Mouse (Mus musculus) gastrocnemius, postnatal 14 days (tissue): ENCODE measurements at regions not wholly inside any gene's neighbourhood (a gene's known extent, or its start where the extent isn't known, plus 50 kb on each side); places are given as distances from the start of the nearest gene placed in this dataset.
A peak's percentile ranks its signal among the peaks of the same experiment; 100 is the strongest.

Experiments
- DNase-seq: peaks from one replicate; pipeline ENCODE4 v3.0.0; 2021; ENCODE audit warnings: mixed read lengths
- intact Hi-C: fragments of 180-260 bp; cut with DNase I; formaldehyde crosslinking; loops from one replicate; pipeline ENCODE4 v1.15.1; 2025; ENCODE audit warnings: low total_unique reads

- no peak for DNase-seq
- intact Hi-C loops: no loop called here
Measured at GRCm38 (mm10) chr9:68239551-68239950, 399.4 kb downstream of the Vps13c start.

- DNase-seq: peak; percentile 17
- intact Hi-C loops: no loop called here
Measured at GRCm38 (mm10) chr9:68250011-68250410, 403.6 kb upstream of the Rora start.

- intact Hi-C loops: no loop called here
- DNase-seq: peak; percentile 12
Measured at GRCm38 (mm10) chr9:68254218-68254617, 399.4 kb upstream of the Rora start.

- intact Hi-C loops: no loop called here
Measured at GRCm38 (mm10) chr9:68268551-68268950, 385.0 kb upstream of the Rora start.

GRCm38 (mm10) chr9:68302232-68302925 is 351.2 kb upstream of the Rora start:
- intact Hi-C loops: no loop called here

More at GRCm38 (mm10) chr9:68268551-68268950, 385.0 kb upstream of the Rora start:
- no peak for DNase-seq

GRCm38 (mm10) chr9:68330721-68331120 is 322.9 kb upstream of the Rora start:
- intact Hi-C loops: no loop called here
- DNase-seq: no peak

More at GRCm38 (mm10) chr9:68302232-68302925, 351.2 kb upstream of the Rora start:
- DNase-seq: peak; percentile 41

GRCm38 (mm10) chr9:68340921-68341320 is 312.7 kb upstream of the Rora start:
- intact Hi-C loops: no loop called here
- no peak for DNase-seq

- DNase-seq: no peak
- intact Hi-C loops: no loop called here
Measured at GRCm38 (mm10) chr9:68341511-68341910, 312.1 kb upstream of the Rora start.

- no peak for DNase-seq
- intact Hi-C loops: no loop called here
Measured at GRCm38 (mm10) chr9:68347426-68347825, 306.2 kb upstream of the Rora start.

- DNase-seq: no peak
- intact Hi-C loops: no loop called here
Measured at GRCm38 (mm10) chr9:68351466-68351865, 302.1 kb upstream of the Rora start.

GRCm38 (mm10) chr9:68354470-68354869 is 299.1 kb upstream of the Rora start:
- intact Hi-C loops: no loop called here
- DNase-seq: no peak

GRCm38 (mm10) chr9:68356078-68356477 is 297.5 kb upstream of the Rora start:
- intact Hi-C loops: no loop called here
- DNase-seq: no peak

- peak; percentile 77 for DNase-seq
- intact Hi-C loops: no loop called here
Measured at GRCm38 (mm10) chr9:68357231-68357630, 296.4 kb upstream of the Rora start.

GRCm38 (mm10) chr9:68366973-68367372 is 286.6 kb upstream of the Rora start:
- DNase-seq: no peak
- intact Hi-C loops: no loop called here

GRCm38 (mm10) chr9:68367556-68367955 is 286.0 kb upstream of the Rora start:
- DNase-seq: no peak
- intact Hi-C loops: no loop called here

- intact Hi-C loops: no loop called here
Measured at GRCm38 (mm10) chr9:68372726-68373125, 280.9 kb upstream of the Rora start.

GRCm38 (mm10) chr9:68376222-68376621 is 277.4 kb upstream of the Rora start:
- DNase-seq: no peak
- intact Hi-C loops: no loop called here

More at GRCm38 (mm10) chr9:68372726-68373125, 280.9 kb upstream of the Rora start:
- DNase-seq: peak; percentile 30

- intact Hi-C loops: no loop called here
Measured at GRCm38 (mm10) chr9:68381871-68382270, 271.7 kb upstream of the Rora start.

GRCm38 (mm10) chr9:68400930-68401329 is 252.7 kb upstream of the Rora start:
- intact Hi-C loops: no loop called here
- DNase-seq: no peak

More at GRCm38 (mm10) chr9:68381871-68382270, 271.7 kb upstream of the Rora start:
- no peak for DNase-seq

GRCm38 (mm10) chr9:68402176-68402845 is 251.3 kb upstream of the Rora start:
- intact Hi-C loops: no loop called here
- DNase-seq: no peak

GRCm38 (mm10) chr9:68402981-68403380 is 250.6 kb upstream of the Rora start:
- DNase-seq: no peak
- intact Hi-C loops: no loop called here
